9 mouse cellular contexts compared by ENCODE assay signal in the genomic region with DNA sequence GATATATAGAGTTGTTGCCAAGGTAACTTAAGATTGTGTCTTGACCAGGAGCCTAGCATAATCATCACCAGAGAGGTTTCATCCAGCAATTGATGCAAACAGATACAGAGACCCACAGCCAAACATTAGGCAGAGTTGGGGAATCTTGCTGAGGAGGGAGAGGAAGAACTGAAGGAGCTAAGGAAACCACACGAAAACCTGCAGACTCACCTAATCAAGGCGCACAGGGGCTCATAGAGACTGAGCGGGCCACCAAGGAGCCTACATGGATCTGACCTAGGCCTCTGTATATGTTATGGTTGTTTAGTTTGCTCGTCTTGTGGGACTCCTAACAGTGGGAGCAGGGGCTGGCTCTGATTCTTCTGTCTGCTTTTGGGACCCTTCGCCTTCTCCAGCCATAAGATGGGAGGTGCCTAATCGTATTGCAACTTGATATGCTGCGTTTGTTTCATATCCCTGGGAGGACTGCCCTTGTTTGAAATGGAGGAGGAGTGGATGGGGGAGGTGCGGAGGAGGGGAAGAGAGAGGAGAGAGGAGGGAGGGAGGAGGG. TPM values are rescaled to one million over a fixed set of nuclear protein-coding genes. Genes with fewer than 3 reads are reported as not detected.
DNase-seq lines count a peak whose midpoint lies in the region; ATAC-seq lines count a peak whose summit lies in the region.
"Had no signal": no experiment of that assay in that cellular context is flagged by ENCODE, and none has a peak within 500 bp of the region (broad histone marks: within the 10 kb centered on the region; RNA-seq: fewer than 3 reads in every experiment).

No protein-coding gene starts in this region.

- H3K27ac ChIP-seq in kidney, embryonic 16.5 days (ENCODE audit: low read length): peak overlapping the region; percentile 83
- no peak overlapping the region for H3K27ac ChIP-seq in hindbrain, embryonic 11.5 days (ENCODE audit: low read depth, low read length)
- H3K27ac ChIP-seq in midbrain, embryonic 16.5 days (ENCODE audit: low read length): no peak overlapping the region

- no peaks in the 10 kb centered on the region for H3K9me3 ChIP-seq in kidney, embryonic 16.5 days (ENCODE audit: low read length)
- H3K9me3 ChIP-seq in hindbrain, embryonic 11.5 days (ENCODE audit: control insufficient read depth, low read length): no peaks in the 10 kb centered on the region
- no peaks in the 10 kb centered on the region for H3K9me3 ChIP-seq in midbrain, embryonic 16.5 days (replicated peaks; ENCODE audit: control insufficient read depth, low read length, poor library complexity, severe bottlenecking)

- H3K27me3 ChIP-seq in kidney, embryonic 16.5 days (ENCODE audit: insufficient read depth, low read length): no peaks in the 10 kb centered on the region
- H3K27me3 ChIP-seq in hindbrain, embryonic 11.5 days (ENCODE audit: control insufficient read depth, insufficient read depth, low read length): no peaks in the 10 kb centered on the region
- H3K27me3 ChIP-seq in midbrain, embryonic 16.5 days (ENCODE audit: control insufficient read depth, insufficient read depth, low read depth, low read length): no peaks in the 10 kb centered on the region; the same call in 1 of the 2 replicates

- H3K4me1 ChIP-seq in kidney, embryonic 16.5 days (ENCODE audit: insufficient read depth, low read length): peaks cover 8% of the 10 kb centered on the region
- H3K4me1 ChIP-seq in hindbrain, embryonic 11.5 days (replicated peaks; ENCODE audit: control insufficient read depth, insufficient read depth, low read length): no peaks in the 10 kb centered on the region
- H3K4me1 ChIP-seq in midbrain, embryonic 16.5 days (ENCODE audit: control insufficient read depth, insufficient read depth, low read length): no peaks in the 10 kb centered on the region

- H3K36me3 ChIP-seq in kidney, embryonic 16.5 days (ENCODE audit: insufficient read depth, low read length): no peaks in the 10 kb centered on the region
- H3K36me3 ChIP-seq in hindbrain, embryonic 11.5 days (ENCODE audit: control insufficient read depth, insufficient read depth, low read length): no peaks in the 10 kb centered on the region
- no peaks in the 10 kb centered on the region for H3K36me3 ChIP-seq in midbrain, embryonic 16.5 days (ENCODE audit: control insufficient read depth, insufficient read depth, low read length)

- peak overlapping the region; percentile 48 for H3K9ac ChIP-seq in kidney, embryonic 16.5 days (replicated peaks; ENCODE audit: low read length)
- H3K9ac ChIP-seq in hindbrain, embryonic 11.5 days (ENCODE audit: low read depth, low read length): no peak overlapping the region
- no peak overlapping the region for H3K9ac ChIP-seq in midbrain, embryonic 16.5 days (ENCODE audit: low read depth, low read length)

- 25% methylated on average over 7 of the region's 8 CpGs for WGBS in kidney, embryonic 16.5 days
- 54% methylated on average over 7 of the region's 8 CpGs for WGBS in hindbrain, embryonic 11.5 days
- 52% methylated on average over 7 of the region's 8 CpGs for WGBS in midbrain, embryonic 16.5 days

- peak; percentile 87 for ATAC-seq in kidney, embryonic 16.5 days (ENCODE audit: low FRiP score, low TSS enrichment)
- peak; percentile 49; the same call in 1 of the 2 replicates for ATAC-seq in hindbrain, embryonic 11.5 days (ENCODE audit: low FRiP score)
- peak; percentile 65 for ATAC-seq in midbrain, embryonic 16.5 days
- no peak for ATAC-seq in megakaryocyte-erythroid progenitor cell, adult 5-6 weeks (replicated peaks; ENCODE audit: low FRiP score, low TSS enrichment, poor library complexity, severe bottlenecking)

- DNase-seq in kidney, adult 18-20 months: no peak
- DNase-seq in cerebellum, postnatal 10 days: peak; percentile 80 to 88
- DNase-seq in hindbrain, embryonic 11.5 days (ENCODE audit: low spot score): peak; percentile 16
- DNase-seq in right cerebral cortex, adult 2 months (ENCODE audit: low spot score in 2 of 2): no peak
- DNase-seq in layer of hippocampus, postnatal 10 days (ENCODE audit: low spot score in 2 of 2): no peak

- H3K4me3 ChIP-seq in kidney, embryonic 16.5 days (ENCODE audit: low read length): peak overlapping the region; percentile 20
- H3K4me3 ChIP-seq in hindbrain, embryonic 11.5 days (ENCODE audit: low read depth, low read length): no peak overlapping the region
- no peak overlapping the region for H3K4me3 ChIP-seq in midbrain, embryonic 16.5 days (ENCODE audit: low read depth, low read length)

- peak overlapping the region; percentile 42 for H3K4me2 ChIP-seq in kidney, embryonic 16.5 days (replicated peaks; ENCODE audit: low read depth, low read length)
- H3K4me2 ChIP-seq in hindbrain, embryonic 11.5 days (replicated peaks; ENCODE audit: low read depth, low read length): no peak overlapping the region
- H3K4me2 ChIP-seq in midbrain, embryonic 16.5 days (ENCODE audit: low read length): 0 out of 2 replicates have a peak overlapping the region, but pooled peaks have one; percentile 9

RNA-seq across cellular contexts. Expression of a gene that starts 24.5 kb away (rescaled TPM):
- polyA plus RNA-seq in kidney, embryonic 16.5 days (2015; fragmentation: Nextera tagmentation; extraction: Ambion mirVana): 1.9 and 2.2 TPM in 2 replicates
- 0.28 and 0.31 TPM in 2 replicates for polyA plus RNA-seq in hindbrain, embryonic 11.5 days (2014; fragmentation: Nextera tagmentation; extraction: Ambion mirVana)
- polyA plus RNA-seq in midbrain, embryonic 16.5 days (2015; fragmentation: Nextera tagmentation; extraction: Ambion mirVana): 0.98 and 1.6 TPM in 2 replicates
- 2.5 and 9.7 TPM in 2 replicates for total RNA-seq in megakaryocyte-erythroid progenitor cell, adult 5-6 weeks (2014; fragmentation: Nextera tagmentation)
- total RNA-seq in megakaryocyte-erythroid progenitor cell, adult 5-6 weeks (2017): 1.4 and 6.4 TPM in 2 replicates
- total RNA-seq in layer of hippocampus, postnatal 10 days (2021): 10 to 100 TPM in 1 of 2 experiments, 1 to 10 TPM in 1; 9.5 to 12.1 TPM
- total RNA-seq: MEL had no signal

Comparison
In these comparisons a context has a peak if more than half of its experiments do, and no peak if none do; other contexts are left out.
1. DNase-seq: peak in cerebellum, postnatal 10 days (2 of 2) and hindbrain, embryonic 11.5 days (single experiment); none in kidney, adult 18-20 months (single experiment), right cerebral cortex, adult 2 months (0 of 2) and layer of hippocampus, postnatal 10 days (0 of 2).